Mouse (Mus musculus): ENCODE data around the gene Ripply3. TPM values are rescaled to one million over a fixed set of nuclear protein-coding genes. Genes with fewer than 3 reads are reported as not detected.

The Ripply3 gene
- polyA plus RNA-seq (2015; fragmentation: Nextera tagmentation; extraction: Ambion mirVana): 2.7 and 3.1 TPM in 2 replicates

DNA sequence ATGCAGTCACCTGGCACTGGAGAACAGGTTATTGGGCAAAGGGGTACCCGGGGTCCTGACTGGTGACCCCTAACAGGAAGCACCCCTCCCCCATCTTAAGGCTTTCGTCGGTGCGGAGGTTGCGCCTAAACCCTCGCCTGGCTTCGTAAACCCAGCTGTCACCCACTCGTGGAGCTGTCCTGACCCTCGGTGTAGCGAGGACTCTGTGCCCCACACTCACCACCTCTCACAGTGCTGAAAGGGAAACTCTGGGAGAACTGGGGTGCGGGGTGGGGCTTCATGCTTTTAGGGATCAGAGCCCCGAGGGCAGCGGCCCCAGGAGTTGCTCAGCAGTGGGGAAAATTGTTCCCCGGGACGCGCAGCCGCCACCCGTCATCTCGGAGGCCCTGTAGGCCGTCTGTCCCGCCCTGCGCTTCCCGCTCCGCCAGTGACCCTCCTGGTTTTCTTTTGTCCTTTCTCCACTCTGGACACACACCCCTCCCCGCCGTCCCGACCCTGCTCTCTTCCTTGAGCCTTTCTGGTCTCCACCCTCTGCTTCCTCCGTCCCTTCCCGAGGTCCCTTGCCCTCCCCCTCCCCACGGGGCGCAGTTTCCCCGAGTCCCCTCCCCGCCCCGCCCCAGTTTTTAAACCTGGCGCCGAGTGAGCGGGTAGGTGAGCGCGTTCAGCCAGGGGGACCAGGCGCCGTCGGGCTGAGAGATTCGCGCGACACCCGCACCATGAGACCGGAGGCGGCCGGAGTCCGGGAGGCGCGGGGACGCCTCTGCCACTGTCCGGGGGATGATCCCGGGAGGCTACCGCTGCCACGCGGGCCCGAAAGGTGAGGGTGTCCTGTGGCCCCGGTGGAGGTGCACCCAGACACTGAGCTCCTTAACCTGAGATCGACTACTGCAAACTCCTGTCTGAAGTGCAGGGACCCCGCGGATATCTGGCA is at the start of gene Ripply3:
Ripply3 (plus strand) TSS at position 640 of the 931 bp plus-strand sequence.
- H3K9ac ChIP-seq (ENCODE audit: low read depth, low read length): peak within 1 kb of the TSS; percentile 57
- no peak for TF ChIP-seq CTCF (IDR thresholded peaks at IDR 0.05; ENCODE audit: low read depth)
- peak; percentile 42 for ATAC-seq
- H3K4me1 ChIP-seq (replicated peaks; ENCODE audit: control insufficient read depth, insufficient read depth, low read length): peaks cover 3% of the 10 kb centered on the region; the same call in 1 of the 2 replicates
- H3K4me2 ChIP-seq (replicated peaks; ENCODE audit: low read depth): peak within 1 kb of the TSS; percentile 92
- 0 out of 2 replicates have a peak, but pooled peaks cover 4% of the 10 kb centered on the region for H3K27me3 ChIP-seq (replicated peaks; ENCODE audit: control insufficient read depth, insufficient read depth, low read length)
- H3K36me3 ChIP-seq (ENCODE audit: control insufficient read depth, insufficient read depth): no peaks in the 10 kb centered on the region
- peak within 1 kb of the TSS; percentile 68 for H3K4me3 ChIP-seq (ENCODE audit: low read depth, low read length)
- H3K9me3 ChIP-seq (ENCODE audit: control insufficient read depth): no peaks in the 10 kb centered on the region
- no peak within 1 kb of the TSS for H3K27ac ChIP-seq (ENCODE audit: low read depth, low read length)
- WGBS: 2% methylated on average over 62 of the region's 63 CpGs

DNA sequence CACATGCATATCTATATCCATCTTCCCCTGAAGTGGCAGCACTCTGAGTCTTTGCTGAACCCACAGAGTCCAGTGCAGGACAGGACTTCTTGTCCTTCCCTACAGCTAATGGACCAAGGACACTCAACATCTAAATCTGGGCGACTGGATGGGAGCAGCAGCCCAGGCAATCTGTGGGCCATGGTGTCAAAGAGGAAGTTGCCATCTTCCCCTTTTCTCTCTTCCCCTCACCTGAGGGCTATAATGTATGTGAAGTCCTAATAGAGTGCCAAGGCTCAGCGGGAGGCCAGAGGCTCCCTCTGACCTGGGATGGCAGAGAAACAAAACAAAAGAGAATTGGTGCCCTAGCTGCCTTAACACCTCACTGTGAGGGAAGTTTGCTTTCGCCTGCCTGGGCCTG is 44.2 kb upstream of the Ripply3 start:
- Histone ChIP-seq H3K4me3 (ENCODE audit: low read depth, low read length) (no peak overlapping the region), H3K4me2 (replicated peaks; ENCODE audit: low read depth) (no peak overlapping the region), H3K9me3 (ENCODE audit: control insufficient read depth) (no peaks in the 10 kb centered on the region), H3K36me3 (ENCODE audit: control insufficient read depth, insufficient read depth) (peaks cover 5% of the 10 kb centered on the region; the same call in 1 of the 2 replicates), H3K9ac (ENCODE audit: low read depth, low read length) (no peak overlapping the region), H3K27ac (ENCODE audit: low read depth, low read length) (no peak overlapping the region), H3K4me1 (replicated peaks; ENCODE audit: control insufficient read depth, insufficient read depth, low read length) (no peaks in the 10 kb centered on the region), H3K27me3 (replicated peaks; ENCODE audit: control insufficient read depth, insufficient read depth, low read length) (no peaks in the 10 kb centered on the region)
- no peak for ATAC-seq
- TF ChIP-seq CTCF (IDR thresholded peaks at IDR 0.05; ENCODE audit: low read depth): no peak
- WGBS: 95% methylated on average over 3 of the region's 3 CpGs

DNA sequence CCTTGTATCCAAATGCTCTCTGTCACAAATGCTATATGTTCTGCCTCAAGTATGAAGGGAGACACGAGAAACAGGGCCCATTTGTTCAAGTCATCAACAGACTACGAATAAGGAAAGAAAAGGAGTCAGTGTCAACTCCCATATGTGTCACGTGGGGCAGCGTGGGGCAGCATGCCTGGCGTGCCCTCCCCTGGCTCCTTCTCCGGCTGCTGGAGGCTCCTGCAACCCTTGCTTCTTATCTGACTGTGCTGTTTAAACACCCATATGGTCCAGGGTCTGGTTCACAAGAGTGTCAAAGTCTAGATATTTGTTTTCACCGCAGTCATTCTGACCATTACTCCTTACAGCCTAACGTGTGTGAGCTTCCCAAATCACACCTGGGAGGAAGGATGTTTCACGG is 40.4 kb upstream of the Ripply3 start:
- no peak overlapping the region for H3K27ac ChIP-seq (ENCODE audit: low read depth, low read length)
- TF ChIP-seq CTCF (IDR thresholded peaks at IDR 0.05; ENCODE audit: low read depth): no peak
- H3K4me1 ChIP-seq (replicated peaks; ENCODE audit: control insufficient read depth, insufficient read depth, low read length): no peaks in the 10 kb centered on the region
- H3K36me3 ChIP-seq (ENCODE audit: control insufficient read depth, insufficient read depth): no peaks in the 10 kb centered on the region
- 0 out of 2 replicates have a peak, but pooled peaks have one; percentile 5 for ATAC-seq
- no peaks in the 10 kb centered on the region for H3K27me3 ChIP-seq (replicated peaks; ENCODE audit: control insufficient read depth, insufficient read depth, low read length)
- H3K9me3 ChIP-seq (ENCODE audit: control insufficient read depth): no peaks in the 10 kb centered on the region
- H3K9ac ChIP-seq (ENCODE audit: low read depth, low read length): no peak overlapping the region
- H3K4me2 ChIP-seq (replicated peaks; ENCODE audit: low read depth): no peak overlapping the region
- H3K4me3 ChIP-seq (ENCODE audit: low read depth, low read length): no peak overlapping the region
- 40% methylated on average over 9 of the region's 9 CpGs for WGBS

DNA sequence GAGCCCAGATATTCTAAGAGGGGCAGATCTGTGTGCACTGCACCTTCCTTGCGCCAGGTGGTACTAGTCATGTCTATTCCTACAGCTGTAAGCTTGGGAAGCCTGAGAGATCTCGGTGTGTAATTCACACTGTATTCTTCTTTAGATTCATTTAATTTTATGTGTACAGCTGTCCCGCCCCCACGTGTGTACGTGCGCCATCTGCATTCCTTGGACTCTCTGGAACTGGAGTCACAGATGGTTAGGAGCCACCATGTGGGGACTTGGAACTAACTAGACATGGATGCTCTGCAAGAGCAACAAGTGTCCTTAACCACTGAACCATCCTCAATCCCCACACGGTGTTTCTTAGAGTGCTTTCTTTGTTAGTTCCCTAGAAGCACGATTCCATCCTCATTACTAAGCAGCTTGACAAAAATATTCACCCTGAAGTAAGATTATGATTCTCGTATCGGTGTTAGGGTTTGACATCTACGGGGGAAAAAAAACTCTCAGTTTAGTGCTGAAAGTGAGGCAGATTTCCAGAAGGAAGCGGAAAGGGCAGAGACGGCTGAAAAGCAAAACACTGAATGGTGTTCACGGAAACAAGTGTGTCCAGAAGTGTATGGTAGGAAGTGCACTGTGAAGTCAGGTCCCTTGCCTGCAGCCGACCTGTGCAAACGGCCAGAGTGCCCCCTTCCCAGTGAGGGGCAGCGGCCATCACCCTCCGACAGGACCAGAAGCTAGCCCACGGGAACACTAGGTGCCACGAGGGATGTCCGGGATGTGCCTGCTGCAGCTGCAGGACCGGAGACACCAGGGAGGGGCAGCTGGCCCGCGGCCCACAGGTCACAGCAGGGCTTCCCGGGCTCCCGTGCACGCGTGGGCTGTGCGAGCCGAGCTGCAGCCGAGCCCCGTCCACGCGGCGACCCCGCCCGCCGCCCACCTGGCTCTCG is 38.8 kb upstream of the Ripply3 start:
- H3K36me3 ChIP-seq (ENCODE audit: control insufficient read depth, insufficient read depth): no peaks in the 10 kb centered on the region
- H3K27me3 ChIP-seq (replicated peaks; ENCODE audit: control insufficient read depth, insufficient read depth, low read length): no peaks in the 10 kb centered on the region
- H3K9me3 ChIP-seq (ENCODE audit: control insufficient read depth): no peaks in the 10 kb centered on the region
- peak; percentile 26 for TF ChIP-seq CTCF (IDR thresholded peaks at IDR 0.05; ENCODE audit: low read depth)
- peak overlapping the region; percentile 58 for H3K9ac ChIP-seq (ENCODE audit: low read depth, low read length)
- H3K4me2 ChIP-seq (replicated peaks; ENCODE audit: low read depth): peak overlapping the region; percentile 98
- H3K4me3 ChIP-seq (ENCODE audit: low read depth, low read length): peak overlapping the region; percentile 73
- no peaks in the 10 kb centered on the region for H3K4me1 ChIP-seq (replicated peaks; ENCODE audit: control insufficient read depth, insufficient read depth, low read length)
- no peak overlapping the region; the same call in 1 of the 2 replicates for H3K27ac ChIP-seq (ENCODE audit: low read depth, low read length)
- WGBS: 8% methylated on average over 37 of the region's 39 CpGs
- ATAC-seq: peak; percentile 22

DNA sequence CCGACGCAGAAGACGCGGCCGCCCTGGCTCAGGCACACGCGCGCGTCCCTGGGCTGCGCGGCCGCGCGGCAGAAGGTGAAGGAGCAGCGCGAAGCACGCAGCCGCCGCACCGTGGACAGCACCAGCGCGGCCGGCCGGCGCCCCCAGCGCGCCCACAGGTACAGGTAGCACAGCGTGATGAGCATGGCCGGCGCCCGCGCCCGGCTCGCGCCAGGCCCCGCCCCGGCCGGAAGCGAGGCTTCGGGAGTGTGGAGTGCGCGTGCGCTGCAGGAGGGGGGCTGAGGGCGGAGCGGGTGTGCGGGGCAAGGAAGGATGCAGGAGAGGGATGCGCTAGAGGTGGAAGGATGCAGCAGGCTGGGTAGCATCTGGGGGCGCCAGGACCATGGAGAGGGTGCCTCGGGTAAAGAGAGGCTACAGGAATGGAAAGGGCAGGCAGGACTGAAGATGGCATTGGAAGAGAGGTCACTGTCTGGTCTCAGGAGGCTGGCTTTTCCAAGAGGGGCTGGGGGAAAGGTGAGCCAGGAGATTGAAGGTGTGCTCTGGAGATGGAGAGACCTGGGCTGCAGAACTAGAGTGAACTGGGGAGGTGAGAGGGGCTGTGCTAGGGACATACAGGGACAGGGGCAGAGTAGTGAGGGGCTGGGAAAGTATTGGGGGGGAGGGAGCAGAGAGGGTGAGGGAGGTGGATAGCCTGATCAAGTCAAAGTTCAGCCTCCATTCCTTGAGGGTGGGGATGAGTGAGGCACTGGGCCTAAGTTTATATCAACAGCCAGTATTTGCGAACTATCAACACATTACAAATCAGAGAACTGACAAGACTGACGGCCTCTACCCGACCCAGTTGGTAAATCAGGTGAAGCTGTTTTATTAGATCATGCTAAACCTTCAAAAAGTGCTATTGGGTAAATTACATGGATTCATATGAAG is 37.9 kb upstream of the Ripply3 start:
- H3K4me2 ChIP-seq (replicated peaks; ENCODE audit: low read depth): peak overlapping the region; percentile 98
- no peaks in the 10 kb centered on the region for H3K4me1 ChIP-seq (replicated peaks; ENCODE audit: control insufficient read depth, insufficient read depth, low read length)
- H3K9me3 ChIP-seq (ENCODE audit: control insufficient read depth): no peaks in the 10 kb centered on the region
- no peak for TF ChIP-seq CTCF (IDR thresholded peaks at IDR 0.05; ENCODE audit: low read depth)
- H3K36me3 ChIP-seq (ENCODE audit: control insufficient read depth, insufficient read depth): no peaks in the 10 kb centered on the region
- ATAC-seq: peak; percentile 89
- no peak overlapping the region; the same call in 1 of the 2 replicates for H3K27ac ChIP-seq (ENCODE audit: low read depth, low read length)
- peak overlapping the region; percentile 73 for H3K4me3 ChIP-seq (ENCODE audit: low read depth, low read length)
- 5% methylated on average over 52 of the region's 52 CpGs for WGBS
- no peaks in the 10 kb centered on the region for H3K27me3 ChIP-seq (replicated peaks; ENCODE audit: control insufficient read depth, insufficient read depth, low read length)
- H3K9ac ChIP-seq (ENCODE audit: low read depth, low read length): peak overlapping the region; percentile 58
